Mouse (Mus musculus) neural tube, embryonic 11.5 days (tissue): ENCODE measurements around the gene Xbp1. TPM values are rescaled to one million over a fixed set of nuclear protein-coding genes. Genes with fewer than 3 reads are reported as not detected.

ENCODE experiments used
- ATAC-seq: fragments of 200-750 bp; cut with Nextera tagmentation; 2 replicates; pipeline ENCODE4 v1.8.0; 2017; ENCODE audit warnings: moderate number of reproducible peaks, mild to moderate bottlenecking, moderate TSS enrichment, moderate library complexity; ENCODE audit not compliant: insufficient read depth, low FRiP score, low TSS enrichment
- DNase-seq: peaks from one replicate; pipeline ENCODE4 v3.0.0-alpha.2; 2015; ENCODE audit warnings: low spot score
- H3K27ac ChIP-seq: fragments of 300-500 bp; sonication (generic); 2 replicates; pipeline ENCODE4 v1.5.1; 2014; ENCODE audit warnings: low read depth, mild to moderate bottlenecking, low read length
- H3K27me3 ChIP-seq: fragments of 300-500 bp; sonication (generic); 2 replicates; pipeline ENCODE4 v1.6.1; 2014; ENCODE audit warnings: mild to moderate bottlenecking, low read length, mixed read lengths; ENCODE audit not compliant: control insufficient read depth, insufficient read depth
- H3K36me3 ChIP-seq: fragments of 300-500 bp; sonication (generic); 2 replicates; pipeline ENCODE4 v1.6.1; 2014; ENCODE audit warnings: mild to moderate bottlenecking, low read length, moderate library complexity, mixed read lengths; ENCODE audit not compliant: control insufficient read depth, insufficient read depth
- H3K4me1 ChIP-seq: fragments of 300-500 bp; sonication (generic); 2 replicates; pipeline ENCODE4 v1.6.1; 2014; ENCODE audit warnings: low read length, mixed read lengths; ENCODE audit not compliant: control insufficient read depth, insufficient read depth
- H3K4me2 ChIP-seq: fragments of 300-500 bp; sonication (generic); 2 replicates; pipeline ENCODE4 v1.6.1; 2014; ENCODE audit warnings: low read depth, mild to moderate bottlenecking, moderate library complexity
- H3K4me3 ChIP-seq: fragments of 300-500 bp; sonication (generic); 2 replicates; pipeline ENCODE4 v1.5.1; 2014; ENCODE audit warnings: low read depth, low read length
- H3K9ac ChIP-seq: fragments of 300-500 bp; sonication (generic); 2 replicates; pipeline ENCODE4 v1.6.1; 2014; ENCODE audit warnings: mild to moderate bottlenecking, low read length
- H3K9me3 ChIP-seq: fragments of 300-500 bp; sonication (generic); 2 replicates; pipeline ENCODE4 v1.6.1; 2016; ENCODE audit warnings: low read length; ENCODE audit not compliant: control insufficient read depth
- WGBS: fragments of 180-500 bp; shearing (Covaris S2); extraction: QIAGEN DNeasy Blood & Tissue Kit; methylation state at CpG from one replicate; pipeline ENCODE4 v1.1.7; 2014; 5-methylcytosine and 5-hydroxymethylcytosine counted together
- polyA plus RNA-seq: library from polyadenylated mRNA; unstranded; fragments of >200 nt; fragmentation: Nextera tagmentation; extraction: Ambion mirVana; gene quantifications from 2 replicates; pipeline ENCODE4 v1.2.1, GENCODE M21; 2014

Gene Xbp1
- polyA plus RNA-seq, 1 experiment from 2014 or later: 165 TPM

DNA sequence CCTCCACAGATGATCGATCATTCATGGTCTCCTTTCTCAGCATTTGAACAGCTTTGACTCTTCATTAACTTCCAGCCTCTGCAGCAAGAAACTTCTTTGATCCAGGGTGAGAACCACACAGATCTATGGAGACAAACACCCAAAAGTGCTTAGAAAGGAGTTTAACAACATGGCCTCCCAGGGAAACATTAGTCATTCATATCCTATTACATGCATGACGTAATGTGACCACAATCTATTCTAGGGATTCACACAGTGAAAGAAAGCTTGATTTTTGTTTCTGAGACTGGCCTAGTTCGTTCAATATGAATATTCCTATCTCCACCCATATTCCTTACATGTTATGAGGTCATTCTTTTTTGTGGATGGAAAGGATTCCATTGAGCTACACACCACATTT lies 45.1 kb downstream of the Xbp1 start:
- WGBS: 85% methylated on average over 3 of the region's 3 CpGs

GRCm38 (mm10) chr11:5566506-5566905 lies 46.0 kb downstream of the Xbp1 start:
- no peak overlapping the region for H3K4me3 ChIP-seq
- H3K9me3 ChIP-seq: no peaks in the 10 kb centered on the region
- no peaks in the 10 kb centered on the region for H3K27me3 ChIP-seq
- no peak overlapping the region for H3K4me2 ChIP-seq
- no peaks in the 10 kb centered on the region for H3K36me3 ChIP-seq
- no peak overlapping the region for H3K27ac ChIP-seq
- WGBS: 82% methylated on average over 2 of the region's 2 CpGs
- no peak for DNase-seq
- no peak for ATAC-seq
- H3K9ac ChIP-seq: no peak overlapping the region
- no peaks in the 10 kb centered on the region for H3K4me1 ChIP-seq

More for the DNA sequence above, 45.1 kb downstream of the Xbp1 start:
- no peak for ATAC-seq
- H3K4me1 ChIP-seq: no peaks in the 10 kb centered on the region
- no peak overlapping the region for H3K9ac ChIP-seq
- H3K27me3 ChIP-seq: no peaks in the 10 kb centered on the region
- DNase-seq: no peak
- no peak overlapping the region for H3K4me2 ChIP-seq
- H3K4me3 ChIP-seq: no peak overlapping the region
- no peak overlapping the region for H3K27ac ChIP-seq
- no peaks in the 10 kb centered on the region for H3K36me3 ChIP-seq
- no peaks in the 10 kb centered on the region for H3K9me3 ChIP-seq

- H3K9me3 ChIP-seq: no peaks in the 10 kb centered on the region
- DNase-seq: no peak
- no peak overlapping the region for H3K27ac ChIP-seq
- no peaks in the 10 kb centered on the region for H3K4me1 ChIP-seq
- no peaks in the 10 kb centered on the region for H3K27me3 ChIP-seq
- H3K4me2 ChIP-seq: no peak overlapping the region
- WGBS: 98% methylated on average over 6 of the region's 6 CpGs
- H3K9ac ChIP-seq: no peak overlapping the region
- no peak for ATAC-seq
- H3K36me3 ChIP-seq: no peaks in the 10 kb centered on the region
- no peak overlapping the region for H3K4me3 ChIP-seq
Measured at GRCm38 (mm10) chr11:5567654-5568053, 47.2 kb downstream of the Xbp1 start.

GRCm38 (mm10) chr11:5568082-5568481 lies 47.6 kb downstream of the Xbp1 start:
- DNase-seq (no peak), ATAC-seq (no peak)
- WGBS: 88% methylated on average over 5 of the region's 5 CpGs
- H3K27ac ChIP-seq: no peak overlapping the region
- no peak overlapping the region for H3K4me2 ChIP-seq
- H3K9ac ChIP-seq: no peak overlapping the region
- H3K9me3 ChIP-seq: no peaks in the 10 kb centered on the region
- no peaks in the 10 kb centered on the region for H3K27me3 ChIP-seq
- no peaks in the 10 kb centered on the region for H3K36me3 ChIP-seq
- no peaks in the 10 kb centered on the region for H3K4me1 ChIP-seq
- no peak overlapping the region for H3K4me3 ChIP-seq

GRCm38 (mm10) chr11:5569474-5569873 lies 49.0 kb downstream of the Xbp1 start, which contains the start of gene Ankrd36:
Ankrd36 (plus strand) TSS chr11:5569684.
- DNase-seq (no peak), ATAC-seq (no peak)
- Histone ChIP-seq H3K4me1 (no peaks in the 10 kb centered on the region), H3K9me3 (no peaks in the 10 kb centered on the region), H3K9ac (no peak within 1 kb of the TSS), H3K4me2 (no peak within 1 kb of the TSS), H3K4me3 (no peak within 1 kb of the TSS), H3K27ac (no peak within 1 kb of the TSS), H3K36me3 (no peaks in the 10 kb centered on the region), H3K27me3 (no peaks in the 10 kb centered on the region)
- WGBS: 83% methylated on average over 12 of the region's 12 CpGs

DNA sequence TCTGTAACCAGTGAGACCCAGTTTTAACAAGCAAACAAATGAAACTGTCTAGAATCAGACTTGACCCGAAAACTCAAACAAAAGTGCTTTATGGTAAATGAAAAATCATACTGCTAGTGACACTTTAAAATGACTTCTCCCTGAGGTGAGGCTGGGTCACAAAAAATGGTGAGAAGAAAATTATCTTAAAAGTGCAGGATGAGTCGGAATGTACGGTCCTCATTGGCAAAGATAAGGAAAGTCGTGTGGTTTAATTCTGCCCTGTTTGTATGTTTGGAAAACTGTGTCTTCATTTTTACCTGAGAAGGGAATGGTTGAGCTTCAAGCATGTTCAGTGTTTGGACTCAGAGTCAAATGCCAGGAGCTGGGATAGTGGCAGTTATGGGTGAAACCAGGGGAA lies 51.4 kb downstream of the Xbp1 start:
- no peaks in the 10 kb centered on the region for H3K36me3 ChIP-seq
- WGBS: 93% methylated on average over 4 of the region's 4 CpGs
- ATAC-seq: no peak

DNA sequence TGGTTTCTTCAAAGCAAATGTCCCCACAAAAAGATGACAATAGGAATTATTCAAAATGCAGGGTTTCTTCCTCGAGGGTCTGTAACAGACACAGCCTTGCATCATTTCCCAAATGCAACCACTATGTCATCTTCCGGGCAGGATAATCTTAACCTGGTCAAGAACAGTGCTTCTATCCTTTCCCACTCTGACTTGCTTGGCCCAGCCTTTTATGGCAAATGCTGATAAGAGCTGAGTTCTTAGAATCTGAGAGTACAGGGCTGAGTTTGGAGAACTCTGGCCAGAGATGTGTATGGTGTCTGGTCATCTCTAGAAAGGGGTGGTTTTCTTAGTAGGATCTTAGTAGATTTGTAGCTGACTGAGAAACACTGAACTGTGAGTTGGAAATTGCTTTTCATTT lies 53.4 kb downstream of the Xbp1 start:
- Histone ChIP-seq H3K4me1 (no peaks in the 10 kb centered on the region), H3K9me3 (no peaks in the 10 kb centered on the region), H3K4me3 (no peak overlapping the region), H3K27ac (no peak overlapping the region), H3K36me3 (no peaks in the 10 kb centered on the region), H3K27me3 (no peaks in the 10 kb centered on the region), H3K9ac (no peak overlapping the region), H3K4me2 (no peak overlapping the region)
- 79% methylated on average over 2 of the region's 2 CpGs for WGBS
- ATAC-seq: no peak
- no peak for DNase-seq

More for the DNA sequence above, 51.4 kb downstream of the Xbp1 start:
- H3K4me1 ChIP-seq: no peaks in the 10 kb centered on the region
- H3K27me3 ChIP-seq: no peaks in the 10 kb centered on the region
- H3K9me3 ChIP-seq: no peaks in the 10 kb centered on the region
- H3K4me2 ChIP-seq: no peak overlapping the region
- no peak overlapping the region for H3K4me3 ChIP-seq
- H3K27ac ChIP-seq: no peak overlapping the region
- H3K9ac ChIP-seq: no peak overlapping the region
- no peak for DNase-seq

- no peak overlapping the region for H3K27ac ChIP-seq
- H3K4me2 ChIP-seq: no peak overlapping the region
- no peak for ATAC-seq
- H3K9me3 ChIP-seq: no peaks in the 10 kb centered on the region
- DNase-seq: no peak
- no peaks in the 10 kb centered on the region for H3K4me1 ChIP-seq
- 84% methylated on average over 6 of the region's 6 CpGs for WGBS
- no peak overlapping the region for H3K9ac ChIP-seq
- no peaks in the 10 kb centered on the region for H3K36me3 ChIP-seq
- H3K27me3 ChIP-seq: no peaks in the 10 kb centered on the region
- H3K4me3 ChIP-seq: no peak overlapping the region
Measured at GRCm38 (mm10) chr11:5575046-5575445, 54.6 kb downstream of the Xbp1 start.
